Comparison of ENCODE assay signal across 11 mouse cellular contexts in the genomic region with DNA sequence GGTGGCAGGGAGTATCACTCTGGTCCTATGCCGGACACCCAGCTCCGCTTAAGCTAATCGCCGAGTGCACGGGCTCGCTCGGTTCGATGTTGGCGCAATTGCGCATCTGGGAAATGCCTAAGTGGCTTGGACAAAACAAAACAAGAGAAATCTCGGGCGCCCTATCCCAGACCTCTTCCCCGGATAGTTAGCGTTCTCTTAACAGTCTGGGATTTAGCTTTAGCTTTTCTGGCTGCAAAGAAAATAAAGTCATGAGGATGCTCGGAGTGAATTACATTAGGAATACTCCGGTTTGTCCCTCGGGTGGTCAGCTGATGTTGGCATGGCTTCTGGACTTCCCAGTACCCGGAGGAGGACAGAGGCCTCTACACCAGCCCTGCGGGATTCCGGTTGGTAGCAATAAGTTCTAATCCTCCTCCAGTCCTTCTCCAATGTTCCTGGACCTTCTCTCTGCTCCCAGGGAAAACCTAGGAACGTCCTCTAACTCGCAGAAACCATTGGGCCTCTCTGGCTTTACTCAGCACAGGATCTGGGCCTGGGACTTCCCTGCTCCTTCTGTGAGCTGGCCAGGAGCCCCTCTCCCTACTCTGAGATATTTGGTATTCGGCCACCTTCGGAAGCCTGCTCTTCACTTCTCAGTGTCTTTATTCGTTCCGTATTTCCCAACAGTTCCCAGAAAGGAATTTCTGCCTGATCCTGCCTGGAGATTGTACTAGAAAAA. TPM values are rescaled to one million over a fixed set of nuclear protein-coding genes. Genes with fewer than 3 reads are reported as not detected.
A peak's percentile ranks its signal among the peaks of the same experiment; 100 is the strongest.
DNase-seq lines count a peak whose midpoint lies in the region; ATAC-seq and TF ChIP-seq lines count a peak whose summit lies in the region.
"Had no signal": no experiment of that assay in that cellular context is flagged by ENCODE, and none has a peak within 500 bp of the region (broad histone marks: within the 10 kb centered on the region; RNA-seq: fewer than 3 reads in every experiment).

No protein-coding gene starts in this region.

- TF ChIP-seq POLR2A in testis, adult 2 months (IDR thresholded peaks at IDR 0.05; ENCODE audit: control insufficient read depth, low read depth, low read length): no peak

- no peak overlapping the region for H3K9ac ChIP-seq in forebrain, embryonic 14.5 days (ENCODE audit: low read length)
- H3K9ac ChIP-seq in forebrain, embryonic 12.5 days: no peak overlapping the region
- H3K9ac ChIP-seq in limb, embryonic 13.5 days: peak overlapping the region; percentile 9; the same call in 1 of the 2 replicates

- peaks cover 100% of the 10 kb centered on the region for H3K27me3 ChIP-seq in forebrain, embryonic 14.5 days (replicated peaks; ENCODE audit: control insufficient read depth, insufficient read depth, low read length)
- H3K27me3 ChIP-seq in forebrain, embryonic 12.5 days: peaks cover 100% of the 10 kb centered on the region
- peaks cover 7% of the 10 kb centered on the region for H3K27me3 ChIP-seq in testis, adult 2 months (ENCODE audit: control insufficient read depth, insufficient read depth, low read length)
- peaks cover 100% of the 10 kb centered on the region for H3K27me3 ChIP-seq in limb, embryonic 13.5 days

- no peak for TF ChIP-seq CTCF in testis, adult 2 months (IDR thresholded peaks at IDR 0.05; ENCODE audit: control insufficient read depth, insufficient read depth, insufficient replicate concordance, low read depth, low read length)

- no peaks in the 10 kb centered on the region for H3K9me3 ChIP-seq in forebrain, embryonic 14.5 days (replicated peaks; ENCODE audit: control insufficient read depth, low read length)
- H3K9me3 ChIP-seq in forebrain, embryonic 12.5 days: no peaks in the 10 kb centered on the region
- no peaks in the 10 kb centered on the region for H3K9me3 ChIP-seq in limb, embryonic 13.5 days

- H3K27ac ChIP-seq in forebrain, embryonic 14.5 days (ENCODE audit: low read depth, low read length): no peak overlapping the region
- no peak overlapping the region for H3K27ac ChIP-seq in forebrain, embryonic 12.5 days
- H3K27ac ChIP-seq in testis, adult 2 months (ENCODE audit: control insufficient read depth, insufficient read depth, low read depth, low read length): no peak overlapping the region
- no peak overlapping the region for H3K27ac ChIP-seq in limb, embryonic 13.5 days

- ATAC-seq in forebrain, embryonic 14.5 days: no peak
- ATAC-seq in forebrain, embryonic 12.5 days (ENCODE audit: low FRiP score): no peak
- ATAC-seq in limb, embryonic 13.5 days (ENCODE audit: low FRiP score, low read depth): no peak
- no peak for ATAC-seq in megakaryocyte progenitor cell, adult 5-6 weeks (replicated peaks; ENCODE audit: poor library complexity)

- DNase-seq in forebrain, embryonic 14.5 days (ENCODE audit: low spot score): no peak
- no peak for DNase-seq in testis, postnatal 10 days (ENCODE audit: low spot score)
- DNase-seq in cerebellum, adult 9-10 months: no peak
- DNase-seq in layer of hippocampus, postnatal 10 days (ENCODE audit: low spot score in 2 of 2): no peak
- DNase-seq: gastrocnemius, postnatal 36 days; thymus, postnatal 36 days had no signal

- no peaks in the 10 kb centered on the region for H3K4me1 ChIP-seq in forebrain, embryonic 14.5 days (ENCODE audit: control insufficient read depth, insufficient read depth, low read length)
- peaks cover 13% of the 10 kb centered on the region for H3K4me1 ChIP-seq in forebrain, embryonic 12.5 days
- peaks cover 17% of the 10 kb centered on the region for H3K4me1 ChIP-seq in testis, adult 2 months (ENCODE audit: control insufficient read depth, insufficient read depth, low read length)
- peaks cover 16% of the 10 kb centered on the region for H3K4me1 ChIP-seq in limb, embryonic 13.5 days

- H3K4me2 ChIP-seq in forebrain, embryonic 14.5 days (ENCODE audit: low read length): peak overlapping the region; percentile 12; the same call in 1 of the 2 replicates
- H3K4me2 ChIP-seq in forebrain, embryonic 12.5 days: no peak overlapping the region
- H3K4me2 ChIP-seq in limb, embryonic 13.5 days (replicated peaks): peak overlapping the region; percentile 53

- no peaks in the 10 kb centered on the region for H3K36me3 ChIP-seq in forebrain, embryonic 14.5 days (ENCODE audit: control insufficient read depth, insufficient read depth, low read length)
- H3K36me3 ChIP-seq in forebrain, embryonic 12.5 days (replicated peaks): no peaks in the 10 kb centered on the region
- no peaks in the 10 kb centered on the region for H3K36me3 ChIP-seq in testis, adult 2 months (ENCODE audit: control insufficient read depth, insufficient read depth, low read length)
- H3K36me3 ChIP-seq in limb, embryonic 13.5 days: no peaks in the 10 kb centered on the region

- no peak overlapping the region for H3K4me3 ChIP-seq in forebrain, embryonic 14.5 days (ENCODE audit: low read depth, low read length)
- no peak overlapping the region for H3K4me3 ChIP-seq in forebrain, embryonic 12.5 days (replicated peaks)
- H3K4me3 ChIP-seq in testis, adult 2 months (ENCODE audit: control insufficient read depth, low read depth, low read length): peak overlapping the region; percentile 59
- H3K4me3 ChIP-seq in limb, embryonic 13.5 days: peak overlapping the region; percentile 34

- WGBS in forebrain, embryonic 14.5 days: under 1% methylated on average over 26 of the region's 26 CpGs
- WGBS in forebrain, embryonic 12.5 days: under 1% methylated on average over 26 of the region's 26 CpGs
- 2% methylated on average over 26 of the region's 26 CpGs for WGBS in limb, embryonic 13.5 days

RNA-seq across cellular contexts. Expression of a gene that starts 4.9 kb away (rescaled TPM):
- polyA plus RNA-seq in forebrain, embryonic 14.5 days (2014; fragmentation: Nextera tagmentation; extraction: Ambion mirVana): not detected in 2 replicates
- not detected in 2 replicates for polyA plus RNA-seq in forebrain, embryonic 12.5 days (2016; fragmentation: Nextera tagmentation; extraction: Ambion mirVana)
- polyA plus RNA-seq in testis, adult 2 months (2012; rRNA removed): not detected in 2 replicates
- polyA plus RNA-seq in limb, embryonic 13.5 days (2015; fragmentation: Nextera tagmentation; extraction: Ambion mirVana): not detected in 2 replicates
- not detected for total RNA-seq in layer of hippocampus, postnatal 10 days (2021)
- not detected in 2 replicates for total RNA-seq in megakaryocyte progenitor cell, adult 5-6 weeks (2015)
- not detected in 2 replicates for total RNA-seq in megakaryocyte progenitor cell, adult 5-6 weeks (2017)
- total RNA-seq: gastrocnemius, postnatal 36 days; liver, adult 2 months had no signal
- polyA plus RNA-seq: liver, adult 2 months had no signal

RNA-seq across cellular contexts. Expression of a gene that starts 59.0 kb away (rescaled TPM):
- polyA plus RNA-seq in forebrain, embryonic 14.5 days (2014; fragmentation: Nextera tagmentation; extraction: Ambion mirVana): 44.0 and 48.2 TPM in 2 replicates
- 42.3 and 47.6 TPM in 2 replicates for polyA plus RNA-seq in forebrain, embryonic 12.5 days (2016; fragmentation: Nextera tagmentation; extraction: Ambion mirVana)
- polyA plus RNA-seq in testis, adult 2 months (2012; rRNA removed): 25.1 and 26.4 TPM in 2 replicates
- polyA plus RNA-seq in limb, embryonic 13.5 days (2015; fragmentation: Nextera tagmentation; extraction: Ambion mirVana): 56.2 and 61.8 TPM in 2 replicates
- total RNA-seq in layer of hippocampus, postnatal 10 days (2021): 10 to 100 TPM; 33.0 to 34.1 TPM
- total RNA-seq in megakaryocyte progenitor cell, adult 5-6 weeks (2015): 38.2 and 42.5 TPM in 2 replicates
- total RNA-seq in megakaryocyte progenitor cell, adult 5-6 weeks (2017): 47.6 and 48.6 TPM in 2 replicates

Comparison
In these comparisons a context has a peak if more than half of its experiments do, and no peak if none do; other contexts are left out.
1. H3K4me3 ChIP-seq: peak in testis, adult 2 months (single experiment) and limb, embryonic 13.5 days (single experiment); none in forebrain, embryonic 14.5 days (single experiment) and forebrain, embryonic 12.5 days (single experiment).